Mouse (Mus musculus): ENCODE data around the gene Rbm34.

DNA sequence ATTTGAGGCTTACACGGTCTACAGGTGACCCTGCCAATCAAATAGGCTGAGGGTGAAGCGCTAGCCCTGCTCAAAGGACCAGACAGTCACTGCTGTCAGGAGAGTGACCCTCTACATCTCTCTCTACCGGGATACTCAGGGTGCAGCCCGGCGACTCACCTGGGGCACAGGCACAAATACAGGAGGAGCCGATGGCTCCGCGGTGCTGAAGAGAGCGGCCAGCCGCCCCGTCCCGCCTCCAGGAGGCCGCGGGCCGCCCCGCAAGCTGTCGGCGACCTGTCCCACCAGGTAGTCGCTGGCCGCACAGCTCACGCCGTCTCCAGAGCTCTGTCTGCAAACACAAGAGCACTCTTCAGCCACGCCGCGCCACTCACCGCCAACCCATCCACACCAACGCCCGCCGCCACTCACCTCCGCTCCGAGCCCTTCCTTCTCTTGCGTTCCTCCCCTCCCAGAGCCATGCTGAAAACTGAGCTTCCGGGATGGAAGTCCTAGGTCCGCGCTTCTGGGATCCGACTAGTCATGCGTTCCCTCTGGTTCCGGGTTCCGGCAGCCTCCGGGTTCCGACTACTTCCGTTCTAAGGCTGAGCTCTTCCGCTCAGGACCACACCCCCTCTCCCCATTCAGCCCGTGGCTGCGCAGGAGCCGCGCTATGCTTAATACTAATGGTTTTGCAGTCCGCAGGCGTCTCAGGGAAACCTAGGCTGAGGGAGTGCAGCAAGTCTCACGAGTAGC lies at the start of gene Rbm34:
- TF ChIP-seq POLR2A (IDR thresholded peaks at IDR 0.05; ENCODE audit: control insufficient read depth, extremely low read depth, insufficient read depth, low read length, poor library complexity): peak; percentile 49; the same call in 1 of the 2 replicates
- no peak for TF ChIP-seq CTCF (IDR thresholded peaks at IDR 0.05; ENCODE audit: borderline replicate concordance, control insufficient read depth, extremely low read depth, insufficient read depth, low read length, poor library complexity)
